Mouse (Mus musculus) midbrain, embryonic 16.5 days (tissue): Measurements from ENCODE around the gene Nadk2. TPM values are rescaled to one million over a fixed set of nuclear protein-coding genes. Genes with fewer than 3 reads are reported as not detected.

ENCODE experiments used
- ATAC-seq: fragments of 200-750 bp; cut with Nextera tagmentation; 2 replicates; pipeline ENCODE4 v1.8.0; 2017; ENCODE audit warnings: moderate TSS enrichment
- H3K27ac ChIP-seq: fragments of 300-500 bp; sonication (generic); 2 replicates; pipeline ENCODE4 v1.5.1; 2014; ENCODE audit warnings: mild to moderate bottlenecking, low read length, mixed read lengths
- H3K27me3 ChIP-seq: fragments of 300-500 bp; sonication (generic); 2 replicates; pipeline ENCODE4 v1.6.1; 2014; ENCODE audit warnings: low read depth, low read length, mixed read lengths; ENCODE audit not compliant: control insufficient read depth, insufficient read depth
- H3K36me3 ChIP-seq: fragments of 300-500 bp; sonication (generic); 2 replicates; pipeline ENCODE4 v1.6.1; 2014; ENCODE audit warnings: mild to moderate bottlenecking, low read length, moderate library complexity, mixed read lengths; ENCODE audit not compliant: control insufficient read depth, insufficient read depth
- H3K4me1 ChIP-seq: fragments of 300-500 bp; sonication (generic); 2 replicates; pipeline ENCODE4 v1.6.1; 2014; ENCODE audit warnings: mild to moderate bottlenecking, low read length, mixed read lengths; ENCODE audit not compliant: control insufficient read depth, insufficient read depth
- H3K4me2 ChIP-seq: fragments of 300-500 bp; sonication (generic); 2 replicates; pipeline ENCODE4 v1.6.1; 2014; ENCODE audit warnings: mild to moderate bottlenecking, low read length, mixed read lengths
- H3K4me3 ChIP-seq: fragments of 300-500 bp; sonication (generic); 2 replicates; pipeline ENCODE4 v1.5.1; 2014; ENCODE audit warnings: low read depth, mild to moderate bottlenecking, low read length, moderate library complexity, mixed read lengths
- H3K9ac ChIP-seq: fragments of 300-500 bp; sonication (generic); 2 replicates; pipeline ENCODE4 v1.6.1; 2014; ENCODE audit warnings: low read depth, low read length, mixed read lengths
- H3K9me3 ChIP-seq: fragments of 300-500 bp; sonication (generic); replicated peaks from 2 replicates; pipeline ENCODE4 v1.6.1; 2014; ENCODE audit warnings: mild to moderate bottlenecking, low read length, mixed read lengths; ENCODE audit not compliant: control insufficient read depth, poor library complexity, severe bottlenecking
- WGBS: fragments of 180-500 bp; shearing (Covaris S2); extraction: QIAGEN DNeasy Blood & Tissue Kit; methylation state at CpG from one replicate; pipeline ENCODE4 v1.1.7; 2014; 5-methylcytosine and 5-hydroxymethylcytosine counted together
- polyA plus RNA-seq: library from polyadenylated mRNA; unstranded; fragments of >200 nt; fragmentation: Nextera tagmentation; extraction: Ambion mirVana; gene quantifications from 2 replicates; pipeline ENCODE4 v1.2.1, GENCODE M21; 2015

Nadk2 gene
- polyA plus RNA-seq, 1 experiment from 2014 or later: 27.8 TPM

GRCm38 (mm10) chr15:9132693-9133443 is 61.8 kb downstream of the Nadk2 start:
- no peaks in the 10 kb centered on the region for H3K9me3 ChIP-seq
- H3K4me2 ChIP-seq: no peak overlapping the region
- WGBS: 86% methylated on average over 13 of the region's 13 CpGs
- H3K4me3 ChIP-seq: no peak overlapping the region
- no peaks in the 10 kb centered on the region for H3K27me3 ChIP-seq
- no peak for ATAC-seq
- no peak overlapping the region for H3K27ac ChIP-seq
- no peak overlapping the region for H3K9ac ChIP-seq
- peaks cover 6% of the 10 kb centered on the region; the same call in 1 of the 2 replicates for H3K4me1 ChIP-seq
- H3K36me3 ChIP-seq: peaks cover 12% of the 10 kb centered on the region

- WGBS: 90% methylated on average over 6 of the region's 6 CpGs
These were observed 63.9 kb downstream of the Nadk2 start for GRCm38 (mm10) chr15:9134891-9135507.

GRCm38 (mm10) chr15:9139447-9139846 is 68.4 kb downstream of the Nadk2 start:
- no peak overlapping the region for H3K27ac ChIP-seq
- H3K36me3 ChIP-seq: peaks cover 8% of the 10 kb centered on the region
- peak overlapping the region; percentile 84 for H3K4me2 ChIP-seq
- peak overlapping the region; percentile 88 for H3K4me3 ChIP-seq
- H3K9me3 ChIP-seq: no peaks in the 10 kb centered on the region
- ATAC-seq: no peak
- WGBS: 23% methylated on average over 10 of the region's 10 CpGs
- H3K27me3 ChIP-seq: no peaks in the 10 kb centered on the region
- H3K9ac ChIP-seq: peak overlapping the region; percentile 85
- peaks cover 15% of the 10 kb centered on the region for H3K4me1 ChIP-seq

More at GRCm38 (mm10) chr15:9134891-9135507, 63.9 kb downstream of the Nadk2 start:
- Histone ChIP-seq H3K27ac (no peak overlapping the region), H3K4me3 (no peak overlapping the region), H3K4me2 (no peak overlapping the region), H3K4me1 (peaks cover 18% of the 10 kb centered on the region), H3K27me3 (no peaks in the 10 kb centered on the region), H3K9ac (no peak overlapping the region), H3K36me3 (peaks cover 10% of the 10 kb centered on the region), H3K9me3 (no peaks in the 10 kb centered on the region)
- no peak for ATAC-seq

- Histone ChIP-seq H3K4me1 (peaks cover 15% of the 10 kb centered on the region), H3K36me3 (peaks cover 8% of the 10 kb centered on the region), H3K4me2 (peak within 1 kb of the TSS; percentile 92), H3K4me3 (peak within 1 kb of the TSS; percentile 88), H3K27me3 (no peaks in the 10 kb centered on the region), H3K27ac (peak within 1 kb of the TSS; percentile 90), H3K9me3 (no peaks in the 10 kb centered on the region), H3K9ac (peak within 1 kb of the TSS; percentile 85)
- WGBS: under 1% methylated on average over 34 of the region's 34 CpGs
- peak; percentile 99 for ATAC-seq
These were observed 69.2 kb downstream of the Nadk2 start, which contains the start of gene Lmbrd2 for GRCm38 (mm10) chr15:9140252-9140680. Gene Lmbrd2 (plus strand): TSS chr15:9140550.

- H3K36me3 ChIP-seq: peaks cover 8% of the 10 kb centered on the region
- peak; percentile 92 for ATAC-seq
- WGBS: under 1% methylated on average over 37 of the region's 37 CpGs
These were observed 69.7 kb downstream of the Nadk2 start for GRCm38 (mm10) chr15:9140684-9141171.

GRCm38 (mm10) chr15:9155325-9155724 is 84.3 kb downstream of the Nadk2 start, which contains the start of gene Skp2:
Gene Skp2 (minus strand): TSS chr15:9155425.
- Histone ChIP-seq H3K4me1 (no peaks in the 10 kb centered on the region), H3K9me3 (no peaks in the 10 kb centered on the region), H3K27ac (no peak within 1 kb of the TSS), H3K4me2 (no peak within 1 kb of the TSS), H3K9ac (no peak within 1 kb of the TSS), H3K27me3 (no peaks in the 10 kb centered on the region), H3K36me3 (peaks cover 20% of the 10 kb centered on the region), H3K4me3 (no peak within 1 kb of the TSS)
- no peak for ATAC-seq

More at GRCm38 (mm10) chr15:9140684-9141171, 69.7 kb downstream of the Nadk2 start:
- Histone ChIP-seq H3K4me3 (peak overlapping the region; percentile 88), H3K9me3 (no peaks in the 10 kb centered on the region), H3K4me2 (peak overlapping the region; percentile 92), H3K27me3 (no peaks in the 10 kb centered on the region), H3K9ac (peak overlapping the region; percentile 85), H3K27ac (peak overlapping the region; percentile 90), H3K4me1 (peaks cover 15% of the 10 kb centered on the region)

Other genes with a start within 250 kb of the Nadk2 start
- 10.2 and 11.2 TPM in 2 replicates for gene Ranbp3l, start 103.3 kb upstream of the Nadk2 start, polyA plus RNA-seq
- gene Lmbrd2, start 69.3 kb downstream of the Nadk2 start, polyA plus RNA-seq: 3.3 and 3.6 TPM in 2 replicates
- gene Skp2, start 84.2 kb downstream of the Nadk2 start, polyA plus RNA-seq: 15.3 and 18.5 TPM in 2 replicates
- not detected in 2 replicates for gene Ugt3a1, start 205.6 kb downstream of the Nadk2 start, polyA plus RNA-seq